ENCODE assay signal across 24 mouse cellular contexts in genomic region chr12:12983032-12983431, GRCm38 (mm10). TPM values are rescaled to one million over a fixed set of nuclear protein-coding genes. Genes with fewer than 3 reads are reported as not detected.
"Had no signal": no experiment of that assay in that cellular context is flagged by ENCODE, and none has a peak within 500 bp of the region (broad histone marks: within the 10 kb centered on the region; RNA-seq: fewer than 3 reads in every experiment).

No protein-coding gene starts in this region.

- ATAC-seq: liver, postnatal 0 days; lung, postnatal 0 days; midbrain, embryonic 15.5 days had no signal

- H3K27ac ChIP-seq: layer of hippocampus, adult 2 months; left cerebral cortex, adult 2 months; limb, embryonic 12.5 days; limb, embryonic 15.5 days; liver, embryonic 14.5 days; macrophage; midbrain, embryonic 12.5 days; midbrain, embryonic 15.5 days; neural tube, embryonic 12.5 days; neural tube, embryonic 15.5 days; stomach, postnatal 0 days had no signal

- H3K9ac ChIP-seq: limb, embryonic 12.5 days; limb, embryonic 15.5 days; liver, embryonic 14.5 days; liver, postnatal 0 days; lung, embryonic 14.5 days; midbrain, embryonic 12.5 days; midbrain, embryonic 15.5 days; neural tube, embryonic 12.5 days; neural tube, embryonic 15.5 days had no signal

- H3K9me3 ChIP-seq: limb, embryonic 12.5 days; limb, embryonic 15.5 days; midbrain, embryonic 12.5 days; midbrain, embryonic 15.5 days; neural tube, embryonic 12.5 days; neural tube, embryonic 15.5 days had no signal

- H3K4me1 ChIP-seq: limb, embryonic 15.5 days; midbrain, embryonic 12.5 days; midbrain, embryonic 15.5 days; neural tube, embryonic 12.5 days; neural tube, embryonic 15.5 days had no signal

- H3K36me3 ChIP-seq: limb, embryonic 12.5 days; limb, embryonic 15.5 days; midbrain, embryonic 12.5 days; midbrain, embryonic 15.5 days; neural tube, embryonic 12.5 days; neural tube, embryonic 15.5 days had no signal

- H3K4me3 ChIP-seq: layer of hippocampus, adult 2 months; left cerebral cortex, adult 2 months; limb, embryonic 12.5 days; limb, embryonic 15.5 days; midbrain, embryonic 12.5 days; midbrain, embryonic 15.5 days; neural tube, embryonic 12.5 days; neural tube, embryonic 15.5 days had no signal

- H3K27me3 ChIP-seq: limb, embryonic 12.5 days; limb, embryonic 15.5 days; midbrain, embryonic 12.5 days; midbrain, embryonic 15.5 days; neural tube, embryonic 12.5 days; neural tube, embryonic 15.5 days had no signal

- DNase-seq: kidney, adult 9 months; kidney, postnatal 14 days; layer of hippocampus, postnatal 36 days; left cerebral cortex, postnatal 4 days; liver, postnatal 0 days; lung, embryonic 14.5 days; retina, postnatal 1 day; right cerebral cortex, postnatal 25 days; spleen, adult 18-20 months; thymus, adult 2 months; thymus, postnatal 14 days; thymus, postnatal 4 days had no signal

RNA-seq across cellular contexts. Expression of gene Mycn, which starts 41.3 kb away (rescaled TPM):
- polyA plus RNA-seq: macrophage had no signal
